Mouse (Mus musculus) hindbrain, postnatal 0 days (tissue): Measurements from ENCODE around the gene Pcna. TPM values are rescaled to one million over a fixed set of nuclear protein-coding genes. Genes with fewer than 3 reads are reported as not detected.
"Not testable (repeated sequence)": the region's sequence is repeated elsewhere in the genome, so short reads cannot be mapped to it uniquely, and the experiment has no call there.

Source experiments
- ATAC-seq: fragments of 200-750 bp; cut with Nextera tagmentation; 2 replicates; pipeline ENCODE4 v1.8.0; 2017; ENCODE audit warnings: mild to moderate bottlenecking, moderate TSS enrichment, moderate library complexity
- DNase-seq: peaks from one replicate; pipeline ENCODE4 v3.0.0-alpha.2; 2015; ENCODE audit warnings: low spot score
- H3K27ac ChIP-seq: fragments of 300-500 bp; sonication (generic); 2 replicates; pipeline ENCODE4 v1.5.1; 2014; ENCODE audit warnings: mild to moderate bottlenecking
- H3K27me3 ChIP-seq: fragments of 300-500 bp; sonication (generic); 2 replicates; pipeline ENCODE4 v1.6.1; 2014; ENCODE audit warnings: low read length, mixed read lengths; ENCODE audit not compliant: insufficient read depth
- H3K36me3 ChIP-seq: fragments of 300-500 bp; sonication (generic); 2 replicates; pipeline ENCODE4 v1.6.1; 2014; ENCODE audit warnings: low read length, mixed read lengths; ENCODE audit not compliant: insufficient read depth
- H3K4me1 ChIP-seq: fragments of 300-500 bp; sonication (generic); 2 replicates; pipeline ENCODE4 v1.6.1; 2014; ENCODE audit warnings: antibody characterized with exemption, low read length, mixed read lengths; ENCODE audit not compliant: insufficient read depth
- H3K4me2 ChIP-seq: fragments of 300-500 bp; sonication (generic); 2 replicates; pipeline ENCODE4 v1.6.1; 2014; ENCODE audit warnings: low read depth, mild to moderate bottlenecking, low read length, moderate library complexity, mixed read lengths
- H3K4me3 ChIP-seq: fragments of 300-500 bp; sonication (generic); 2 replicates; pipeline ENCODE4 v1.5.1; 2014; ENCODE audit warnings: low read length
- H3K9ac ChIP-seq: fragments of 300-500 bp; sonication (generic); replicated peaks from 2 replicates; pipeline ENCODE4 v1.6.1; 2014; ENCODE audit warnings: mild to moderate bottlenecking, low read length, moderate library complexity, mixed read lengths
- H3K9me3 ChIP-seq: fragments of 300-500 bp; sonication (generic); 2 replicates; pipeline ENCODE4 v1.6.1; 2016; ENCODE audit warnings: low read length, mixed read lengths
- CTCF ChIP-seq: IDR thresholded peaks from 2 replicates; pipeline ENCODE4 v1.5.1; 2016; ENCODE audit warnings: antibody characterized with exemption, control low read depth, low read depth
- WGBS: fragments of 180-500 bp; shearing (Covaris S2); extraction: QIAGEN DNeasy Blood & Tissue Kit; methylation state at CpG from one replicate; pipeline ENCODE4 v1.1.7; 2014; 5-methylcytosine and 5-hydroxymethylcytosine counted together
- polyA plus RNA-seq: library from polyadenylated mRNA; unstranded; fragments of >200 nt; fragmentation: Nextera tagmentation; extraction: Ambion mirVana; gene quantifications from 2 replicates; pipeline ENCODE4 v1.2.1, GENCODE M21; 2015
- total RNA-seq: library from RNA; depleted of rRNA; stranded (reverse); fragments of >200 nt; gene quantifications from 2 replicates; pipeline ENCODE4 v1.2.3, GENCODE M21; 2014

Pcna gene
- total and polyA plus RNA-seq, 2 experiments from 2014 or later, result 131 to 174 TPM

DNA sequence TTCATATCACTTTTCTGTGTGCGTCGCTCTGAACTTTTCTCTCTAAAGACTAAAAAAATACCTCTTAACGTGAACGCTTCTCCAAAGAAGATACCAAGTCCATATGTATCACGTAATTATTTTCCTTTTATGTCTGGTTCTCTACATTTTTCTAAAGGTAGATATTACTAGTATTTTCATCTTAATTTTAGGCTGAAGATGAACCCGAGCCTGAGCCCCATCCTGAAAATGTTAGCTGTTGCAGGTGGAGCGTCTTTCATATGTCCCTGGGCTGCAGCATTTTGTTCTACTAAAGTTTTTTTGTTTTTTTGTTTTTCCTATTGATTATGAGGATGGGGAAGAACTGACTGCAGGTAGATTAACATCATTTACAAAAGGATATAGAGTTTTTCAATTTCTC is 489 bp upstream of the Pcna start:
- peak overlapping the region; percentile 68 for H3K27ac ChIP-seq
- H3K9me3 ChIP-seq, result no peaks in the 10 kb centered on the region
- ATAC-seq, result no peak

DNA sequence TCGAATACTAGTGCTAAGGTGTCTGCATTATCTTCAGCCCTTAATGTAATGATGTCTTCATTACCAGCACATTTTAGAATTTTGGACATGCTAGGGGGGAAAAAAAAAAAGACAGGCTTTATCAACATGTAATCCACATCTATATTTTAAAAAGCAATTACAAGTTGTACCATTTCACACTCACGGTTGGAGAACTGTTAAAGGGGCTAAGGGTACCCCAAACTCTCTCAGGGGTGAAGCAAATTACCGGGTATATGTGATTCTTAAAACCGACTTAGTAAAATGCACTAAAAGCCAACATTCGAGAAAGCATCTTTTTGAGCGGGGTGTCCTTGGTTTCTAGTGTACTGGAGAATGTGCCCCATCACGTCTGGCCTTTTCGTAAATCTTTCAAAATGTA is 1.2 kb downstream of the Pcna start:
- Histone ChIP-seq H3K4me2 (peak overlapping the region; percentile 88), H3K4me1 (0 out of 2 replicates have a peak, but pooled peaks cover 9% of the 10 kb centered on the region), H3K27me3 (no peaks in the 10 kb centered on the region), H3K9me3 (no peaks in the 10 kb centered on the region), H3K36me3 (no peaks in the 10 kb centered on the region; the same call in 1 of the 2 replicates), H3K27ac (peak overlapping the region; percentile 79; the same call in 1 of the 2 replicates), H3K4me3 (peak overlapping the region; percentile 57), H3K9ac (peak overlapping the region; percentile 55; the same call in 1 of the 2 replicates)
- 11% methylated on average over 8 of the region's 8 CpGs for WGBS
- no peak for ATAC-seq
- DNase-seq, result no peak
- no peak for TF ChIP-seq CTCF

More for the DNA sequence above, 489 bp upstream of the Pcna start:
- WGBS, result 1% methylated on average over 7 of the region's 7 CpGs
- H3K36me3 ChIP-seq, result no peaks in the 10 kb centered on the region; the same call in 1 of the 2 replicates
- H3K4me3 ChIP-seq, result peak overlapping the region; percentile 57
- no peak for TF ChIP-seq CTCF
- H3K4me2 ChIP-seq, result peak overlapping the region; percentile 88
- 0 out of 2 replicates have a peak, but pooled peaks cover 3% of the 10 kb centered on the region for H3K4me1 ChIP-seq
- peak overlapping the region; percentile 35; the same call in 1 of the 2 replicates for H3K9ac ChIP-seq
- DNase-seq, result no peak
- no peaks in the 10 kb centered on the region for H3K27me3 ChIP-seq

DNA sequence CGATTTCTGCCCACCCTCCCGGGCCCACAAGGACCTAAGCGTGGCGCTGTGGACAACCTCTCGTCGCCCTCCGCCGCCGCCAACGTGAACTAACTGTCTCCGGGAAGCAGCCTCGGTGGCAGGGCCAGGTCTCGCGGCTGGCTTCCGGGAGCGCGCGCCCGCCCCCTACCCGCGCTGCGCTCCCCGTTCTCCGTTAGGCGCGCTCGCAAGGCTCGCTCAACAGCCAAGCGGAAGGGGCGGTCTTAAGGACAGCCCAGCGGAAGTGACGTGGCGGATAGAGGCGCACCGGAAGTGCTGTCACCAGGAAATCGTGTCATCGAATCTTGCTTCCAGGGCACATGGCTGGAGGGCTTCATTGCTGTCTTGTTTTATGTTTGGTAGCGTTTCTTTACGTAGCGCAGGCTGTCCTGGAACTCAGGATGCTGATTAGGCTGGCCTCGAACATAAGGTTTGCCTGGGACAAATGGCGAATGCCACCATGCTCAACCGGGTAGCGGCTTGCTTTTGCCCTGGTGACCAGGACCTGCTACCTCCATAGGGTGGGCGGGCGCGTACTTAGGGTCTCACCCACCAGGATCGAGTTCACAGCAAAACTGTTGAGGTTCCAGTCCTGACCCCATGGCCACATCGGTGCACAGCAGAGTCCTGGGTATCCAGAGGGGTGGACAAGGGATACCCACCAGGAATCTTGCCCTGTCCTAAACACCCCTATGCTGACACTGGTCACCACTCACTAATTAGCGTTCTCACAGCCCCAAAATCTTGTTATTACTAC is 5.4 kb downstream of the Pcna start, which contains the start of gene Tmem230:
Tmem230 (minus strand) TSS at position 269 of the 775 bp plus-strand sequence.
- Histone ChIP-seq H3K4me3 (peak within 1 kb of the TSS; percentile 62), H3K9ac (peak within 1 kb of the TSS; percentile 54), H3K27ac (peak within 1 kb of the TSS; percentile 79), H3K27me3 (no peaks in the 10 kb centered on the region), H3K4me1 (0 out of 2 replicates have a peak, but pooled peaks cover 9% of the 10 kb centered on the region), H3K36me3 (no peaks in the 10 kb centered on the region; the same call in 1 of the 2 replicates), H3K4me2 (peak within 1 kb of the TSS; percentile 84), H3K9me3 (no peaks in the 10 kb centered on the region)
- WGBS, result 5% methylated on average over 50 of the region's 50 CpGs
- DNase-seq, result peak; percentile 98
- peak; percentile 96 for ATAC-seq
- TF ChIP-seq CTCF, result peak; percentile 45; the same call in 1 of the 2 replicates

DNA sequence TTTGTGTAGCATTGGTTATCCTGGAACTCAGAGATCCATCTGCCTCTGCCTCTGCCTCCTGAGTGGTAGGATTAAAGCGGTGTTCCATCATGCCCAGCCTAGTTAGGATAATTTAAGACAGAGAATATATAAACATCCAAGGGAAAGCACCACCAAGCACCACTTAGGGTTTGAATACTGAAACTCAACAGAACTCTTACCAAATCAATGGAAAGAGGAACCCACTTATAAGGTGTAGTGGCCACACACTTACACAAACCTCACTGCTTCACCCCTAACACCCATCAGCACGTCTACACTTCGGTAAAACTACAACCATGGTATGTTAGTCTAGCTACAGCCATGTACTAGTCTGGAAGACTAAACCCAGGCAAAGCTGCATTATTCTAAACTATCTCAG is 9.7 kb downstream of the Pcna start:
- H3K36me3 ChIP-seq, result no peaks in the 10 kb centered on the region; the same call in 1 of the 2 replicates
- H3K27ac ChIP-seq, result no peak overlapping the region
- H3K27me3 ChIP-seq, result no peaks in the 10 kb centered on the region
- 0 out of 2 replicates have a peak, but pooled peaks cover 6% of the 10 kb centered on the region for H3K4me1 ChIP-seq
- no peak overlapping the region for H3K4me3 ChIP-seq
- no peak overlapping the region for H3K9ac ChIP-seq
- H3K9me3 ChIP-seq, result no peaks in the 10 kb centered on the region
- no peak for ATAC-seq
- TF ChIP-seq CTCF, result no peak
- no peak overlapping the region for H3K4me2 ChIP-seq
- no peak for DNase-seq
- 96% methylated on average over 3 of the region's 3 CpGs for WGBS

DNA sequence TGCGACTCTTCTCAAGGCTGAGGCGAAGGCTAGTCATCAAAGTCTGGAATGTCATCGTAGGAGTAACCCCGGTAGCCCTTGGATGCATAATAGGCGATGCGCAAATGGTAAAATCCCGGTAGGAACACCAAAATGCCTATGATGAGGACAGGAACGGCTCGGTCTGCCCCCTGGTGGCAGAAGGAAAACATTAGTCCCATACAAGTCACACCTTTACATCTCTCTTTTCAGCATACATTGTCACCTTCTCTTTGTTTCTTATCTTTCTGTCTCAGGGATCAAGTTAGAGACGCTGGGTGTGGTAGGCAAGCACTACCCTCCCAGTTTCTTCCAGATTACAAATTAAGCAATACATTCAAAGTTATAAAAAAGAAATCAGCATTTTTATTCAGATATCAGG is 12.7 kb downstream of the Pcna start:
- WGBS, result 29% methylated on average over 6 of the region's 10 CpGs

DNA sequence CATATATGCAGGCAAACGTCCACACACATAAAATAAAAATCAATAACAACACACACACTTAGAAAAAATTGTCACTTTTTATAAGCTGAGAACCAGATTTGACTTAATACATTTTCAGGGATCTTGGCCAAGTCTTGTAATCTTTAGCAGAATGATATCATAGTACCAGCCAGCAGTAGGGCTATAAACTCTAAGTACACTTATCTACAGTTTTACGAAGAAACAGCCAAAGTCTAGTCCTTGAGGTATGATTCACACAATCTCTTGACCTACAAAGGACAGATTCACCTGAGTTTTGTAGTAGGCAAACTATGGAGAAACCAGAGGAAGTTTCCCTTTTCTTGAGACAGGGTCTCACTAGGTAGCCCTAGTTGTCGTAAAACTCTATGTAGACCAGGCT is 13.7 kb downstream of the Pcna start:
- not testable (repeated sequence) for H3K9ac ChIP-seq, H3K27me3 ChIP-seq, DNase-seq, H3K4me3 ChIP-seq, H3K9me3 ChIP-seq, H3K4me2 ChIP-seq, H3K36me3 ChIP-seq, H3K4me1 ChIP-seq, ATAC-seq, H3K27ac ChIP-seq
- WGBS, result 84% methylated on average over 3 of the region's 3 CpGs

More for the DNA sequence above, 12.7 kb downstream of the Pcna start:
- not testable (repeated sequence) for H3K9ac ChIP-seq, H3K4me1 ChIP-seq, H3K9me3 ChIP-seq, H3K36me3 ChIP-seq, H3K27ac ChIP-seq, H3K27me3 ChIP-seq, ATAC-seq, H3K4me3 ChIP-seq, H3K4me2 ChIP-seq
- peak; percentile 76 for TF ChIP-seq CTCF
- peak; percentile 81 for DNase-seq

DNA sequence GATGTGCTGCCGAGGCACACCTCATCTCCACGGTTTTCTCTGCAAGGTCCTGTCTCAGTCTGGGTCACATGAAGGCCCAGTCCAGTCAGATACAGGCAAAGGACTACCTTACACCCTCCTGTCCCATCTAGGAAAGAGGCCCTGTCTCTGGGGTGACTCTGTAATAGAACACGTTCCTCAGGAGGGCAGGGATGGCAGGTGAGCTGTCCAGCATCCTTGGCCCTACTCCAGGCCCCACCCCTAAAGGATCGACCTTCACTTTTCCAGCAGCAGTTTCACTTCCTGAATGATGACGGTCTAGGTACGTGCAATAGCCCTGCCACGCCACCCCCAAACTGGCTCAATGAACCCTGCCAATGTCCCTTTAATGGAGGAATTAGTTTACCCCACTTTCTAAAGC is 17.1 kb downstream of the Pcna start:
- Histone ChIP-seq H3K27ac (no peak overlapping the region), H3K27me3 (no peaks in the 10 kb centered on the region), H3K9me3 (no peaks in the 10 kb centered on the region), H3K9ac (no peak overlapping the region), H3K4me3 (no peak overlapping the region), H3K4me2 (no peak overlapping the region), H3K36me3 (no peaks in the 10 kb centered on the region), H3K4me1 (no peaks in the 10 kb centered on the region)
- ATAC-seq (no peak), DNase-seq (no peak)
- 75% methylated on average over 7 of the region's 7 CpGs for WGBS
- no peak for TF ChIP-seq CTCF
